Mouse (Mus musculus) CH12.LX (cell line): Measurements from ENCODE around the gene Fam168a.

Source experiments
- CHD1 ChIP-seq: IDR thresholded peaks from 2 replicates; pipeline ENCODE4 v1.6.1; 2012; ENCODE audit warnings: low read depth, low read length, improper control_type of control experiment, inconsistent platforms
- CTCF ChIP-seq, 2 experiments: IDR thresholded peaks in 1 of 2; conservative IDR thresholded peaks in 1 of 2; 2 replicates each; pipeline ENCODE4 v1.5.1; 2011 to 2012; ENCODE audit warnings: low read depth in 2 of 2, low read length in 2 of 2, improper control_type of control experiment in 1 of 2, inconsistent platforms in 1 of 2, mild to moderate bottlenecking in 1 of 2, moderate library complexity in 1 of 2
- MEF2A ChIP-seq: IDR thresholded peaks from 2 replicates; pipeline ENCODE4 v1.6.1; 2014; ENCODE audit warnings: low read depth, mild to moderate bottlenecking, inconsistent platforms, low read length, improper control_type of control experiment, borderline replicate concordance
- MYC ChIP-seq: IDR thresholded peaks from 2 replicates; pipeline ENCODE4 v1.6.1; 2011; ENCODE audit warnings: low read depth, mild to moderate bottlenecking, improper control_type of control experiment, low read length

DNA sequence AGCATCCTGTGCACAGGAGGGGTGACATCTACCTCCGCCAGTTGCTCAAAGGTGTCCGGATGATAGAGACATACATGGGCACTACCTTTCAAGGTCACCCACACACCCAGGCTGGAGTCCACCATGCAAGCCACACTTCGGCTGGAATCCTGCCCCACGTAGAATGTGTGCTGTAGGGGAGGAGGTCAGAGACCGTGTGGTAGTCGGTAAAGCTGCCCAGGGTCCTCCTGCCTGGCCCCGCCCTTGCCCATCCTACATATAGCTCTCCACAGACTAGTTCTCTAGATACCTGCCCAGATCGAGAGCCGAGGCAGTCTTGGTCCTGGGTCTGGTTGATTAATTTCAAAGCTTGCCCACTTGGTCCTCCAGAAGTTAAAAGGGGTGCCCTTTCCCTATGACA, 170.3 kb downstream of the Fam168a start:
- TF ChIP-seq MYC (no peak), MEF2A (no peak), CTCF (conservative IDR thresholded peaks at IDR 0.05 in 1 of 2, IDR thresholded peaks at IDR 0.05 in 1 of 2; ENCODE audit: low read depth in 2 of 2, low read length in 2 of 2) (no peak), CHD1 (no peak)
